Mouse (Mus musculus) heart, embryonic 16.5 days (tissue): ENCODE data around the gene Gm5849. TPM values are rescaled to one million over a fixed set of nuclear protein-coding genes. Genes with fewer than 3 reads are reported as not detected.
"Not testable (repeated sequence)": the region's sequence is repeated elsewhere in the genome, so short reads cannot be mapped to it uniquely, and the experiment has no call there.

Experiments
- ATAC-seq: fragments of 200-750 bp; cut with Nextera tagmentation; replicated peaks from 2 replicates; pipeline ENCODE4 v1.8.0; 2017; ENCODE audit warnings: moderate number of reproducible peaks; ENCODE audit not compliant: insufficient read depth, low FRiP score; ENCODE audit errors: extremely low read depth
- H3K27ac ChIP-seq: fragments of 300-500 bp; sonication (generic); 2 replicates; pipeline ENCODE4 v1.5.1; 2014; ENCODE audit warnings: mild to moderate bottlenecking, low read length, control low read depth, moderate library complexity
- H3K27me3 ChIP-seq: fragments of 300-500 bp; sonication (generic); 2 replicates; pipeline ENCODE4 v1.6.1; 2014; ENCODE audit warnings: low read length, mixed read lengths; ENCODE audit not compliant: control insufficient read depth, insufficient read depth
- H3K36me3 ChIP-seq: fragments of 300-500 bp; sonication (generic); 2 replicates; pipeline ENCODE4 v1.6.1; 2014; ENCODE audit not compliant: control insufficient read depth, insufficient read depth
- H3K4me1 ChIP-seq: fragments of 300-500 bp; sonication (generic); 2 replicates; pipeline ENCODE4 v1.6.1; 2014; ENCODE audit warnings: low read length, mixed read lengths; ENCODE audit not compliant: control insufficient read depth, insufficient read depth
- H3K4me2 ChIP-seq: fragments of 300-500 bp; sonication (generic); 2 replicates; pipeline ENCODE4 v1.6.1; 2014; ENCODE audit warnings: low read depth, mild to moderate bottlenecking, control low read depth, low read length
- H3K4me3 ChIP-seq: fragments of 300-500 bp; sonication (generic); 2 replicates; pipeline ENCODE4 v1.5.1; 2014; ENCODE audit warnings: mild to moderate bottlenecking, control low read depth, low read length
- H3K9ac ChIP-seq: fragments of 300-500 bp; sonication (generic); 2 replicates; pipeline ENCODE4 v1.6.1; 2014; ENCODE audit warnings: low read length, control low read depth
- H3K9me3 ChIP-seq: fragments of 300-500 bp; sonication (generic); replicated peaks from 2 replicates; pipeline ENCODE4 v1.6.1; 2016; ENCODE audit warnings: low read length; ENCODE audit not compliant: control insufficient read depth
- WGBS: fragments of 180-500 bp; shearing (Covaris S2); extraction: QIAGEN DNeasy Blood & Tissue Kit; methylation state at CpG from one replicate; pipeline ENCODE4 v1.1.7; 2014; 5-methylcytosine and 5-hydroxymethylcytosine counted together
- polyA plus RNA-seq: library from polyadenylated mRNA; unstranded; fragments of >200 nt; fragmentation: Nextera tagmentation; extraction: Ambion mirVana; gene quantifications from 2 replicates; pipeline ENCODE4 v1.2.1, GENCODE M21; 2015

The Gm5849 gene
- polyA plus RNA-seq = not detected in 2 replicates

DNA sequence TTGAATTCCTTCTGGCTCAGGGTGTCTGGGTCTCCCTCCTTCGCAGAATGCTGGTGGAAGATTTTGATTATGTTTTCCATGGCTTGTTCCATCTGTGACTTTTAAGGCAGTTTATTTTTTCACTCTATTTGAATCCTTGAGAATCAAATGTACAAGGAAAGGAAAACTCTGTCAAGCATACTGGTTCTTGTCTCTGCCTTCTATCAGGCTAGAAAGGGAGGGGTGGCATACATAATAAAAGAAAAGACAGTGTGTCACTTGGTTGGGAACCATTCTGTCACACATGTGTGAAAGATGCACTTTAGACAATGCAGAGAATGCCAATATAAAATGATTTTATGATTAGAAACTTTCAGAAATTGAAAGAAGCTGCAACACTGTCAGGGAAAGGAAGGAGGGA, at the start of gene Gm5849:
Gm5849 (minus strand) TSS at position 101 of the 400 bp plus-strand sequence.
- H3K4me2 ChIP-seq, H3K4me1 ChIP-seq, H3K9me3 ChIP-seq, ATAC-seq, H3K27me3 ChIP-seq, H3K36me3 ChIP-seq, H3K27ac ChIP-seq, H3K9ac ChIP-seq, H3K4me3 ChIP-seq: not testable (repeated sequence)
- WGBS = 80% methylated on average over 1 of the region's 1 CpGs

GRCm38 (mm10) chr3:90749658-90750057, 28.0 kb downstream of the Gm5849 start:
- WGBS = 75% methylated on average over 1 of the region's 1 CpGs
- H3K4me1 ChIP-seq = no peaks in the 10 kb centered on the region
- no peaks in the 10 kb centered on the region for H3K36me3 ChIP-seq
- no peak for ATAC-seq
- no peak overlapping the region for H3K4me2 ChIP-seq
- no peaks in the 10 kb centered on the region for H3K9me3 ChIP-seq
- no peak overlapping the region for H3K4me3 ChIP-seq
- no peak overlapping the region for H3K9ac ChIP-seq
- H3K27ac ChIP-seq = no peak overlapping the region
- no peaks in the 10 kb centered on the region for H3K27me3 ChIP-seq

DNA sequence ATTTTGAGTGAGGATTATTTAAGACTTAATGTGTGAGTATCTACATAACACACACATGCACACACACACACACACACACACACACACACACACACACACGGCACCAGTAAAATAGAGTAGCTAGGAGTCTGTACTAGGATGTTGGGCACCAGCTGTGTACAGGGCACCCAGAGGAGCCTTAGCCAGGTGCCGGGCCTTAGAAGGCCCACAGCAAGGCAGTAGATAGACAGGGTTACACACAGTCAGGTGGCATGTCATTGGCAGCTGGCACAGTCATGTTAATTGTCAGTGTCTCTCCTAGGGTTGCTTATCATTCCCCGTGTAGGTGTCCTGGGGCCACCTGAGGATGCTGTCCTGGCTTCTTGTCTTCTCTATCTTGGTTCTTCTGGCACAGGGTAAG, 51.1 kb downstream of the Gm5849 start, which contains the start of gene Pglyrp4:
Pglyrp4 (plus strand) TSS at position 301 of the 400 bp plus-strand sequence.
- no peak for ATAC-seq
- no peaks in the 10 kb centered on the region for H3K9me3 ChIP-seq
- H3K4me1 ChIP-seq = no peaks in the 10 kb centered on the region
- H3K4me3 ChIP-seq = no peak within 1 kb of the TSS
- no peaks in the 10 kb centered on the region for H3K27me3 ChIP-seq
- WGBS = 75% methylated on average over 3 of the region's 3 CpGs
- no peak within 1 kb of the TSS for H3K27ac ChIP-seq
- no peak within 1 kb of the TSS for H3K9ac ChIP-seq
- H3K36me3 ChIP-seq = no peaks in the 10 kb centered on the region
- H3K4me2 ChIP-seq = no peak within 1 kb of the TSS

Other genes with a start within 250 kb of the Gm5849 start
- gene S100a16, start 240.6 kb downstream of the Gm5849 start, polyA plus RNA-seq = 96.5 and 110 TPM in 2 replicates
- 1.4 and 3.8 TPM in 2 replicates for gene S100a3, start 217.3 kb downstream of the Gm5849 start, polyA plus RNA-seq
- not detected in 2 replicates for gene S100a2, start 187.6 kb downstream of the Gm5849 start, polyA plus RNA-seq
- not detected in 2 replicates for gene Gm42674, start 176.0 kb downstream of the Gm5849 start, polyA plus RNA-seq
- gene S100a4, start 174.1 kb downstream of the Gm5849 start, polyA plus RNA-seq = 5.8 and 11.8 TPM in 2 replicates
- not detected in 2 replicates for gene S100a5, start 169.4 kb downstream of the Gm5849 start, polyA plus RNA-seq
- 56.9 and 61.6 TPM in 2 replicates for gene S100a6, start 165.0 kb downstream of the Gm5849 start, polyA plus RNA-seq
- gene S100a7a, start 123.9 kb downstream of the Gm5849 start, polyA plus RNA-seq = 0.14 TPM in 1 of 2 replicates, not detected in the other
- gene S100a8, start 108.9 kb downstream of the Gm5849 start, polyA plus RNA-seq = 16.3 and 22.3 TPM in 2 replicates
- 11.5 and 16.9 TPM in 2 replicates for gene S100a9, start 82.2 kb downstream of the Gm5849 start, polyA plus RNA-seq
- gene Pglyrp4, start 51.0 kb downstream of the Gm5849 start, polyA plus RNA-seq = not detected in 2 replicates